Mouse (Mus musculus): ENCODE results near the gene Fam3c.
"Not testable (repeated sequence)": the region's sequence is repeated elsewhere in the genome, so short reads cannot be mapped to it uniquely, and the experiment has no call there.

The Fam3c gene

GRCm38 (mm10) chr6:22289461-22290021 lies 66.5 kb downstream of the Fam3c start:
- no peak for DNase-seq

GRCm38 (mm10) chr6:22288737-22289460 lies 67.1 kb downstream of the Fam3c start:
- DNase-seq = peak; percentile 28

- DNase-seq = peak; percentile 19
These were observed 67.9 kb downstream of the Fam3c start, which contains the start of gene Wnt16 for GRCm38 (mm10) chr6:22288004-22288736. TSS of gene Wnt16 (plus strand) at chr6:22288227.

DNA sequence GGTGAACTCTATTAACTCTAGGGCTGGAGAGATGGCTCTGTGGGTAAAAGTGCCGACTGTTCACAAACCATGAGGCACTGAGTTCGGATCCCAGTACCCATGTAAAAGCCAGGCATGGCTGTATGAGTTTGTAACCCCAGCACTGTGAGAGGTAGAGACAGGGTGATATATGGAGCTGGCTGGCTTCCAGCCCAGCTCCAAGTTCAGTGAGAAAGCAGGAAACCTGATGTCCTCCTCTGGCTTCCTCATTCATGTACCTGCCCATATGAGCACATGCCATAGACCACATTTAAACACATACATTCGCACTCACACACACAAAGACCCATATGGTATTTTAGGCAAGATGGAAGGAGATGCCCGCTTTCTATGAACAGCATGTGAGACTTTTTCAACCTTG lies 73.6 kb downstream of the Fam3c start:
- no peak for DNase-seq

DNA sequence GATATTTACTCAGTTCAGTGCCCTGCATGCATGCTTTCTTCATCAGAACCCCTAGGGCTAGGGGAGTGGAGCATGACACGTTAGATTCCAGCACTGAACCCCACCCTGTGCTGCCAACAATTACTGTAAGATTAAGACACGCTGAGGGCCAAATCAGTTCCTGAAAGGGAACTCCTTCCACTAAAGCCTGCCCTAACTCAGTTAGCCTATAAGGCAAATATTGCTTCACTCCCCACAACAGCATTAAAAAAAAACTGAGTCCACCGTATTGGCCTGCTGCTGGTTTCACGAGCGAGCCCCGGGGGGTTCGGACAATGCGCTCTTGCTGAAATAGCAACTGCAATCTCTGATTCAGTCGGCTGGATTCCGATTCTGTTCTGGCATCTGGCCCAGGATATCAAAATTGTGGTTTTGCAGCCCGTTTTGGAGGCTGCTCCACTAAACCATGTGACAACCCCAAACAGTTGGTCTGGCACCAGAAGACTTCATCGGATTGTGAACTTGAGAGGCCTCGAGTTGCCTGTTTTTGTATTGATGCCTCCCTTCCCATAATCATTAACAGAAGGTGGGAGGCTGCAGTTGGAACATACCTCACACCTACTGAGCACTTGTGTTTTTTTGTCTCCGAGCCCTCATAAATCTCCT lies 75.7 kb downstream of the Fam3c start:
- DNase-seq = peak; percentile 16

DNA sequence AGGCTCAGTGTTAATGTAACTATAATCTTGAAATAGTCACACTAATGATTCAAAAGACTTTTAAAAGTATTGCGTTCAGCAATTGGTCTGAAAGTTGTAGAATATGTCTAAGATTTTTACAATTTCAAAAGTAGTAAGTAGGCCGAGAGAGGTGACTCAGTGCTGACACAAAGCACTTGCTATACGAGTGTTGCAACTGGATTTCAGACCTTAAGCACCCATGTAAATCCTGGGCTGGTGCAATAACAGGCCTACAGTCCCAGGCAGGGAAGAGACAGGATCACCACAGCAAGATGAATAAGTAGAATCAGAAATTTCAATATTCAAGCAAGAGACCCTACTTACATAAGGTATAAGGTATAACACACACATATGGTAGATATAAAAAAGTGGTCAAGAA lies 78.1 kb downstream of the Fam3c start:
- no peak for DNase-seq

- no peak for DNase-seq
These were observed 86.1 kb downstream of the Fam3c start for GRCm38 (mm10) chr6:22269840-22270521.

GRCm38 (mm10) chr6:22268677-22269076 lies 87.4 kb downstream of the Fam3c start:
- DNase-seq = no peak

- no peak for DNase-seq
These were observed 88.0 kb downstream of the Fam3c start for GRCm38 (mm10) chr6:22267807-22268667.

GRCm38 (mm10) chr6:22266018-22266417 lies 90.0 kb downstream of the Fam3c start:
- no peak for DNase-seq

DNA sequence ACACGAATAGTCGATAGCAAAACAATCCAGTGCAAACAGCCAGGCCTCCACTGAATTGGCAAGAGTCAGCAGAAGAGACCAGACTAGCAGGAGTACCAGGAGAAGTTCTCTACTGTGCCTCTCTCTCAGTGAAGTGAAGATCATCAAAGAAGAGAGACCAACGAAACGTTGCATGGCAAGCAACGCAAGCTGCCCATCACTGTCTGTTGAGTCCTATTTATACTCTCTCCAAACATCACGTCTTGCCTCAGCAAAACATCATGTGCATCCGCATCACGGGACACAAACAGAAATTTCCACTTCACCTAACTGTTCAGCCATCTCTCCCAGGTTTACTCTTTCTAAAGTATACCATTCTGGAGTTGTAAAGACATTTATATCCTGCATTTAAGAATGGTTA lies 91.9 kb downstream of the Fam3c start:
- DNase-seq = not testable (repeated sequence)

DNA sequence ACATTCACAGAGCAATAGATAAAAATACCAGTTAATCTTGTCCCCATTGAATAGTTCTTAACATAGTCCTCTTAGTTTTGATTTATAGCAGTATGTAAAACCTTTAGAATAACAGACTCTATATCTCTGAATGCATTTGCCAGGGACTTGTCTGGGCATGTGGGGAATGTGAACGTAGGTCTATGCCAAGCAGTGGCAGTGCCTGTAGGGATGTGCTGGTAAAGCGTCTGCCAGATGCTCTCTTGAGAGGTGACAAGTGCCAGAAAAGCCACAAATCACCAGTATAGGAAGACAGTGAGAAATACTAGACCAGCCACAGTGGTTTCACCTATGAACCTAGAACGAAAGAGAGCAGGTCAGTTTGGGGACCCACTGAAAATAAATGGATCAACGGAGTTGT lies 93.5 kb downstream of the Fam3c start:
- DNase-seq = no peak

- DNase-seq = no peak
These were observed 97.3 kb downstream of the Fam3c start for GRCm38 (mm10) chr6:22258784-22259183.
